9 mouse cellular contexts compared by ENCODE assay signal in genomic region chr7:74006775-74007371, GRCm38 (mm10). TPM values are rescaled to one million over a fixed set of nuclear protein-coding genes. Genes with fewer than 3 reads are reported as not detected.
A peak's percentile ranks its signal among the peaks of the same experiment; 100 is the strongest.
DNase-seq lines count a peak whose midpoint lies in the region; ATAC-seq and TF ChIP-seq lines count a peak whose summit lies in the region.
"Had no signal": no experiment of that assay in that cellular context is flagged by ENCODE, and none has a peak within 500 bp of the region (broad histone marks: within the 10 kb centered on the region; RNA-seq: fewer than 3 reads in every experiment).

No protein-coding gene starts in this region.

- TF ChIP-seq CTCF in kidney, postnatal 0 days (IDR thresholded peaks at IDR 0.05; ENCODE audit: low read depth) = peak; percentile 25; the same call in 1 of the 2 replicates

- intact Hi-C loops in left cerebral cortex, postnatal 14 days (cut with DNase I) = no loop called here

- H3K4me3 ChIP-seq in kidney, postnatal 0 days (replicated peaks; ENCODE audit: low read depth, low read length) = no peak overlapping the region
- no peak overlapping the region for H3K4me3 ChIP-seq in embryonic facial prominence, embryonic 12.5 days
- H3K4me3 ChIP-seq: liver, embryonic 15.5 days had no signal

- no peaks in the 10 kb centered on the region for H3K4me1 ChIP-seq in kidney, postnatal 0 days (replicated peaks; ENCODE audit: insufficient read depth, low read length)
- peaks cover 43% of the 10 kb centered on the region for H3K4me1 ChIP-seq in embryonic facial prominence, embryonic 12.5 days
- H3K4me1 ChIP-seq: liver, embryonic 15.5 days had no signal

- no peak overlapping the region for H3K4me2 ChIP-seq in kidney, postnatal 0 days (ENCODE audit: low read length)
- H3K4me2 ChIP-seq in embryonic facial prominence, embryonic 12.5 days (replicated peaks) = no peak overlapping the region
- H3K4me2 ChIP-seq: liver, embryonic 15.5 days had no signal

- no peak overlapping the region for H3K27ac ChIP-seq in kidney, postnatal 0 days
- 0 out of 2 replicates have a peak overlapping the region, but pooled peaks have one; percentile 23 for H3K27ac ChIP-seq in embryonic facial prominence, embryonic 12.5 days
- H3K27ac ChIP-seq: liver, embryonic 15.5 days had no signal

- no peak overlapping the region for H3K9ac ChIP-seq in kidney, postnatal 0 days (ENCODE audit: low read depth, low read length)
- H3K9ac ChIP-seq in embryonic facial prominence, embryonic 12.5 days = no peak overlapping the region
- H3K9ac ChIP-seq: liver, embryonic 15.5 days had no signal

- no peak for ATAC-seq in kidney, postnatal 0 days (replicated peaks; ENCODE audit: low FRiP score, low read depth)
- peak; percentile 68; the same call in 1 of the 2 replicates for ATAC-seq in embryonic facial prominence, embryonic 12.5 days (ENCODE audit: insufficient number of reproducible peaks, insufficient read depth, low FRiP score, low TSS enrichment)
- ATAC-seq in megakaryocyte progenitor cell, adult 5-6 weeks (replicated peaks; ENCODE audit: poor library complexity) = no peak

- peak; percentile 65 for DNase-seq in kidney, postnatal 0 days (ENCODE audit: low spot score)
- DNase-seq in kidney, adult 8-10 months = no peak
- DNase-seq in left cerebral cortex, postnatal 14 days (ENCODE audit: low spot score in 2 of 2) = peak; percentile 34 to 60
- peak; percentile 67 for DNase-seq in retina, embryonic 14.5 days (ENCODE audit: low spot score)
- DNase-seq in cerebellum, adult 9-10 months = no peak
- no peak for DNase-seq in thymus, postnatal 0 days (ENCODE audit: low spot score)

- H3K36me3 ChIP-seq in kidney, postnatal 0 days (ENCODE audit: insufficient read depth, low read length) = no peaks in the 10 kb centered on the region
- no peaks in the 10 kb centered on the region for H3K36me3 ChIP-seq in embryonic facial prominence, embryonic 12.5 days
- H3K36me3 ChIP-seq: liver, embryonic 15.5 days had no signal

- WGBS in kidney, postnatal 0 days = 15% methylated on average over 9 of the region's 9 CpGs
- WGBS in embryonic facial prominence, embryonic 12.5 days = 18% methylated on average over 9 of the region's 9 CpGs

- no peaks in the 10 kb centered on the region for H3K9me3 ChIP-seq in kidney, postnatal 0 days (replicated peaks; ENCODE audit: low read length)
- no peaks in the 10 kb centered on the region for H3K9me3 ChIP-seq in embryonic facial prominence, embryonic 12.5 days
- H3K9me3 ChIP-seq: liver, embryonic 15.5 days had no signal

- 0 out of 2 replicates have a peak, but pooled peaks cover under 1% of the 10 kb centered on the region for H3K27me3 ChIP-seq in kidney, postnatal 0 days (ENCODE audit: insufficient read depth, low read length)
- H3K27me3 ChIP-seq in embryonic facial prominence, embryonic 12.5 days = no peaks in the 10 kb centered on the region

RNA-seq across cellular contexts. Expression of gene St8sia2, which starts 6.6 kb away (rescaled TPM):
- polyA plus RNA-seq in kidney, postnatal 0 days (2015; fragmentation: Nextera tagmentation; extraction: Ambion mirVana) = 5.0 and 5.1 TPM in 2 replicates
- polyA plus RNA-seq in embryonic facial prominence, embryonic 12.5 days (2016; fragmentation: Nextera tagmentation; extraction: Ambion mirVana) = 15.6 and 18.5 TPM in 2 replicates
- 1 to 10 TPM; 3.3 to 4.2 TPM for total RNA-seq in left cerebral cortex, postnatal 14 days (2021)
- total RNA-seq in megakaryocyte progenitor cell, adult 5-6 weeks (2015) = not detected in 2 replicates
- 0.17 TPM in 1 of 2 replicates, not detected in the other for total RNA-seq in megakaryocyte progenitor cell, adult 5-6 weeks (2017)
- polyA plus RNA-seq in thymus, postnatal 0 days (2015; fragmentation: Nextera tagmentation; extraction: Ambion mirVana) = 0.68 and 0.69 TPM in 2 replicates

Comparison
In these comparisons a context has a peak if more than half of its experiments do, and no peak if none do; other contexts are left out.
1. DNase-seq: peak in kidney, postnatal 0 days (single experiment), left cerebral cortex, postnatal 14 days (2 of 2) and retina, embryonic 14.5 days (single experiment); none in kidney, adult 8-10 months (0 of 2), cerebellum, adult 9-10 months (single experiment) and thymus, postnatal 0 days (single experiment).